18 mouse cellular contexts compared by ENCODE assay signal in genomic region chr6:129132604-129133341, GRCm38 (mm10). TPM values are rescaled to one million over a fixed set of nuclear protein-coding genes. Genes with fewer than 3 reads are reported as not detected.
"Had no signal": no experiment of that assay in that cellular context is flagged by ENCODE, and none has a peak within 500 bp of the region (broad histone marks: within the 10 kb centered on the region; RNA-seq: fewer than 3 reads in every experiment).

No protein-coding gene starts in this region.

- H3K36me3 ChIP-seq: limb, embryonic 10.5 days; liver, embryonic 15.5 days; lung, embryonic 15.5 days; midbrain, embryonic 13.5 days had no signal

- H3K9ac ChIP-seq: liver, embryonic 15.5 days; lung, embryonic 15.5 days; midbrain, embryonic 13.5 days had no signal

- H3K27ac ChIP-seq: limb, embryonic 10.5 days; liver, embryonic 15.5 days; lung, embryonic 15.5 days; macrophage; midbrain, embryonic 13.5 days had no signal

- H3K27me3 ChIP-seq: liver, embryonic 15.5 days; lung, embryonic 15.5 days; midbrain, embryonic 13.5 days had no signal

- DNase-seq: kidney, adult 11 months; kidney, postnatal 14 days; lung, postnatal 14 days; spleen, adult 18-20 months; thymus, postnatal 36 days had no signal

- H3K9me3 ChIP-seq: limb, embryonic 10.5 days; liver, embryonic 15.5 days; lung, embryonic 15.5 days; midbrain, embryonic 13.5 days had no signal

- H3K4me2 ChIP-seq: liver, embryonic 15.5 days; lung, embryonic 15.5 days; midbrain, embryonic 13.5 days had no signal

- ATAC-seq: midbrain, embryonic 13.5 days had no signal

- H3K4me3 ChIP-seq: limb, embryonic 10.5 days; liver, embryonic 15.5 days; lung, embryonic 15.5 days; midbrain, embryonic 13.5 days had no signal

- H3K4me1 ChIP-seq: limb, embryonic 10.5 days; liver, embryonic 15.5 days; lung, embryonic 15.5 days; midbrain, embryonic 13.5 days had no signal

RNA-seq across cellular contexts. Expression of gene Clec2e, which starts 32.1 kb away (rescaled TPM):
- total RNA-seq: layer of hippocampus, adult 8-10 months; layer of hippocampus, postnatal 14 days; left cerebral cortex, adult 18-20 months; left cerebral cortex, postnatal 10 days; midbrain, postnatal 0 days had no signal
- polyA plus RNA-seq: kidney, embryonic 14.5 days; limb, embryonic 10.5 days; liver, embryonic 15.5 days; lung, embryonic 15.5 days; midbrain, embryonic 13.5 days; midbrain, postnatal 0 days; neural tube, embryonic 14.5 days; stomach, embryonic 14.5 days had no signal

RNA-seq across cellular contexts. Expression of gene Clec2d, which starts 47.6 kb away (rescaled TPM):
- polyA plus RNA-seq: limb, embryonic 10.5 days; midbrain, postnatal 0 days; neural tube, embryonic 14.5 days had no signal
